Mouse (Mus musculus) midbrain, embryonic 13.5 days (tissue): ENCODE data around the gene Tmem274. TPM values are rescaled to one million over a fixed set of nuclear protein-coding genes. Genes with fewer than 3 reads are reported as not detected.

Source experiments
- ATAC-seq: fragments of 200-750 bp; cut with Nextera tagmentation; 2 replicates; pipeline ENCODE4 v1.8.0; 2017; ENCODE audit warnings: mild to moderate bottlenecking, moderate TSS enrichment, moderate library complexity
- H3K27ac ChIP-seq: fragments of 300-500 bp; sonication (generic); 2 replicates; pipeline ENCODE4 v1.5.1; 2015; ENCODE audit warnings: inconsistent platforms, mild to moderate bottlenecking, moderate library complexity
- H3K27me3 ChIP-seq: fragments of 300-500 bp; sonication (generic); 2 replicates; pipeline ENCODE4 v1.6.1; 2015; ENCODE audit warnings: mild to moderate bottlenecking, inconsistent platforms
- H3K36me3 ChIP-seq: fragments of 300-500 bp; sonication (generic); 2 replicates; pipeline ENCODE4 v1.6.1; 2015; ENCODE audit warnings: mild to moderate bottlenecking, inconsistent platforms
- H3K4me1 ChIP-seq: fragments of 300-500 bp; sonication (generic); replicated peaks from 2 replicates; pipeline ENCODE4 v1.6.1; 2015; ENCODE audit warnings: inconsistent platforms
- H3K4me2 ChIP-seq: fragments of 300-500 bp; sonication (generic); replicated peaks from 2 replicates; pipeline ENCODE4 v1.6.1; 2015; ENCODE audit warnings: moderate library complexity, mild to moderate bottlenecking, inconsistent platforms
- H3K4me3 ChIP-seq: fragments of 300-500 bp; sonication (generic); replicated peaks from 2 replicates; pipeline ENCODE4 v1.5.1; 2015; ENCODE audit warnings: mild to moderate bottlenecking, inconsistent platforms
- H3K9ac ChIP-seq: fragments of 300-500 bp; sonication (generic); replicated peaks from 2 replicates; pipeline ENCODE4 v1.6.1; 2015; ENCODE audit warnings: mild to moderate bottlenecking, inconsistent platforms
- H3K9me3 ChIP-seq: fragments of 300-500 bp; sonication (generic); 2 replicates; pipeline ENCODE4 v1.6.1; 2016; ENCODE audit warnings: mild to moderate bottlenecking, inconsistent platforms
- WGBS: fragments of 180-500 bp; shearing (Covaris S2); methylation state at CpG from one replicate; pipeline ENCODE4 v1.1.7; 2015; 5-methylcytosine and 5-hydroxymethylcytosine counted together
- polyA plus RNA-seq: library from polyadenylated mRNA; unstranded; fragments of >200 nt; fragmentation: Nextera tagmentation; extraction: Ambion mirVana; gene quantifications from 2 replicates; pipeline ENCODE4 v1.2.1, GENCODE M21; 2015

Gene Tmem274
- polyA plus RNA-seq, 1 experiment from 2014 or later, result 0.65 TPM

- Histone ChIP-seq H3K27ac (no peak overlapping the region), H3K36me3 (peaks cover 7% of the 10 kb centered on the region; the same call in 1 of the 2 replicates), H3K4me3 (no peak overlapping the region), H3K4me1 (peaks cover 12% of the 10 kb centered on the region; the same call in 1 of the 2 replicates), H3K9me3 (no peaks in the 10 kb centered on the region), H3K4me2 (no peak overlapping the region), H3K27me3 (no peaks in the 10 kb centered on the region), H3K9ac (no peak overlapping the region)
- no peak for ATAC-seq
- 87% methylated on average over 3 of the region's 3 CpGs for WGBS
Observed at GRCm38 (mm10) chr4:149506904-149507303, 29.7 kb downstream of the Tmem274 start.

DNA sequence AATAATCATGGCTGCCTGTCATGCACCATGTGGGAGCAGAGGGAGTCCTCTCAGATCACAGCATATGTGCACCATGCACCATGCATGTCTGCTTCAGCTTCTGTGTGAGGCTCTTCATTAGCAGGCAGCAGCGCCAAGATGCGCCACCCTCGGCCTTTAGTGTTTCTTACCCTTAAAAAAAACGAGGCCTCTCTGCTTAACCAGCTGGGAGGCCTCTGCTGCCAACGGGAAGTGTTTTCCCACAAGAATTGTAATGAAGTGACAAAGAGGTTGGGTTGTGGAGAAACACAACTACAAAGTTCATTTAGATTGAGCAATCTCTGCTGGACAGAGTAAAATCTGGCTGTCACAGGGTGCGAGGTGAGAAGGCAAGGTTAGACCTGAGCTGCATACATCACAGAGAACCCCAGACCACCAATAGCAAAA, 34.1 kb downstream of the Tmem274 start:
- H3K9ac ChIP-seq, result no peak overlapping the region
- H3K4me3 ChIP-seq, result no peak overlapping the region
- H3K4me1 ChIP-seq, result peaks cover 6% of the 10 kb centered on the region; the same call in 1 of the 2 replicates
- H3K36me3 ChIP-seq, result no peaks in the 10 kb centered on the region
- H3K27ac ChIP-seq, result peak overlapping the region; percentile 41; the same call in 1 of the 2 replicates
- no peak overlapping the region for H3K4me2 ChIP-seq
- 46% methylated on average over 6 of the region's 6 CpGs for WGBS
- ATAC-seq, result no peak
- H3K9me3 ChIP-seq, result no peaks in the 10 kb centered on the region
- H3K27me3 ChIP-seq, result no peaks in the 10 kb centered on the region

DNA sequence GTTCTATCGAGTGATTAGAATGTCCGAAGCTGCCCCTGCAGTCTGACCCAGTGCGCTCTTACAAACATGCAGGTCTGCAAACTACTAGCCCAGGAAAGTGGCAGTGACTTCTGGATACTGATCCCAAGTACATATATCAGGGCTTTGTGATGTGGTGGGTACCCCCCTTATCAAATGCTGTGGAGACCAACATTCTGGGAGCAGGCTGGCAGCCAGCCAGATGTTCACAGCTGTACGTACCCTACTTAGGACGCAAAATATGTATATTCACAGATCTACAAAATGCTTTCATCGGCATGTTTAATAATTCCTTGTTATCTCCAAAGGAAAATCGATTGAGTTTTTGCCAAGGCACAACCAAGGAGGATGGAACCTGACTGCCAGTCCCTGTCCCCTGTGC, 34.9 kb downstream of the Tmem274 start:
- 82% methylated on average over 7 of the region's 7 CpGs for WGBS
- H3K36me3 ChIP-seq, result no peaks in the 10 kb centered on the region
- H3K4me3 ChIP-seq, result no peak overlapping the region
- no peak overlapping the region for H3K9ac ChIP-seq
- H3K4me1 ChIP-seq, result peaks cover 6% of the 10 kb centered on the region; the same call in 1 of the 2 replicates
- no peak for ATAC-seq
- H3K27me3 ChIP-seq, result no peaks in the 10 kb centered on the region
- no peaks in the 10 kb centered on the region for H3K9me3 ChIP-seq
- no peak overlapping the region for H3K4me2 ChIP-seq
- 0 out of 2 replicates have a peak overlapping the region, but pooled peaks have one; percentile 41 for H3K27ac ChIP-seq

- WGBS, result 91% methylated on average over 5 of the region's 5 CpGs
- Histone ChIP-seq H3K27ac (no peak overlapping the region), H3K36me3 (no peaks in the 10 kb centered on the region), H3K4me3 (no peak overlapping the region), H3K4me1 (peaks cover 24% of the 10 kb centered on the region), H3K4me2 (no peak overlapping the region), H3K9me3 (no peaks in the 10 kb centered on the region), H3K9ac (no peak overlapping the region), H3K27me3 (no peaks in the 10 kb centered on the region)
- ATAC-seq, result no peak
Observed at GRCm38 (mm10) chr4:149515706-149516105, 38.5 kb downstream of the Tmem274 start.

- H3K9ac ChIP-seq, result peak within 1 kb of the TSS; percentile 92
- no peaks in the 10 kb centered on the region for H3K27me3 ChIP-seq
- peak; percentile 98 for ATAC-seq
- H3K36me3 ChIP-seq, result no peaks in the 10 kb centered on the region
- under 1% methylated on average over 27 of the region's 46 CpGs for WGBS
- H3K9me3 ChIP-seq, result no peaks in the 10 kb centered on the region
- H3K4me2 ChIP-seq, result peak within 1 kb of the TSS; percentile 93
- peak within 1 kb of the TSS; percentile 86 for H3K4me3 ChIP-seq
- peaks cover 23% of the 10 kb centered on the region for H3K4me1 ChIP-seq
- peak within 1 kb of the TSS; percentile 53; the same call in 1 of the 2 replicates for H3K27ac ChIP-seq
Observed at GRCm38 (mm10) chr4:149517868-149518340, 40.7 kb downstream of the Tmem274 start, which contains the start of gene Ctnnbip1. TSS of gene Ctnnbip1 (plus strand) at chr4:149518236.

DNA sequence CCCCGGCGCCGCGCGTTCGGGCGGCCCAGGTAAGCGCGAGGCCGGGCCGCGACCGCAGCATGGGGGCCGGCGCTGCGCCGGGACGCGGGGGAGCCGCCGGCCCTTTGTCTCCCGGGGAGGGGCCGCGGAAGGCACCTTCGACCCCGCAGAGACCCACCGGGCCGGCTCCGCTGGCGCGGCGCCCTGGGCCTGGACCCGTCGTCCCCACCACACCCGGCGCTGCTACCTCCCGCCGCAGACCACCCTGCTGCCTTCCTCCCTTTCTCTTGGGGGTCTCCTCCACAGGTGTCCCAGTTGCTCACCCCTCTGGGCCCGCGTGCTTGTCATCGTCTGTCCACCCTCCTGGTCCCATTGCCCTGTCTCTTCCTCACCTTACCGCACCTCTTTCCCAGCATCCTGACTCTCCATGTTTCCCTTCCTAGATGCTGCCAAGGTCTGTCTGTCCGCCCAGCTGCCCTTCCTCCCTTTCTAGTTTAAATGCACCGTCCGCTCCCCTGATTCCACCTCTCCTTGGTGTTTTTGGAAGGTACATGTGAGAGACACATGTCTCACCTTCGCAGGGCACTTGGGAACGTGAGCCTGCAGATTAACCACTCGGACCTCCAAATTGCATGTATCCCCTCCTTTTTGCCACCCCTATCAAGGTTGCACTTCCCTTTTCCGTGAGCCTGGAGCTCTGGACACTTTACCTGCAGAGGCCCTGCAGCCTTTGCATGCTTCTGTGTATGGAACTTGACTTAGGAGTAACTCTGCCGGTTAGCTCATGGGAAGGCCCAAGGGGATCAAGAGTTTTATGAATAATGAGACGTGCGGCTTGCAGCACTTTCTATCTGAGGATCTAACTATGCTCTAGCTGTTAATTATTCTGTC, 41.4 kb downstream of the Tmem274 start:
- ATAC-seq, result no peak
- Histone ChIP-seq H3K4me2 (peak overlapping the region; percentile 93), H3K27me3 (no peaks in the 10 kb centered on the region), H3K4me3 (peak overlapping the region; percentile 86), H3K27ac (peak overlapping the region; percentile 53; the same call in 1 of the 2 replicates), H3K9me3 (no peaks in the 10 kb centered on the region), H3K4me1 (peaks cover 26% of the 10 kb centered on the region), H3K9ac (peak overlapping the region; percentile 92), H3K36me3 (no peaks in the 10 kb centered on the region)
- WGBS, result 2% methylated on average over 47 of the region's 52 CpGs

GRCm38 (mm10) chr4:149521258-149521657, 44.1 kb downstream of the Tmem274 start:
- WGBS, result 74% methylated on average over 10 of the region's 10 CpGs
- Histone ChIP-seq H3K27ac (no peak overlapping the region), H3K9ac (no peak overlapping the region), H3K36me3 (no peaks in the 10 kb centered on the region), H3K4me1 (peaks cover 46% of the 10 kb centered on the region), H3K9me3 (no peaks in the 10 kb centered on the region), H3K4me3 (no peak overlapping the region), H3K27me3 (no peaks in the 10 kb centered on the region), H3K4me2 (no peak overlapping the region)
- ATAC-seq, result no peak

GRCm38 (mm10) chr4:149523961-149524360, 46.8 kb downstream of the Tmem274 start:
- no peak for ATAC-seq
- Histone ChIP-seq H3K27ac (no peak overlapping the region), H3K4me1 (peaks cover 52% of the 10 kb centered on the region), H3K9me3 (no peaks in the 10 kb centered on the region), H3K27me3 (no peaks in the 10 kb centered on the region), H3K4me3 (no peak overlapping the region), H3K4me2 (no peak overlapping the region), H3K9ac (no peak overlapping the region), H3K36me3 (no peaks in the 10 kb centered on the region)
- WGBS, result 69% methylated on average over 6 of the region's 6 CpGs

- Histone ChIP-seq H3K4me2 (no peak overlapping the region), H3K4me3 (no peak overlapping the region), H3K36me3 (no peaks in the 10 kb centered on the region), H3K27me3 (no peaks in the 10 kb centered on the region), H3K4me1 (peaks cover 46% of the 10 kb centered on the region), H3K9me3 (no peaks in the 10 kb centered on the region), H3K27ac (no peak overlapping the region), H3K9ac (no peak overlapping the region)
- no peak for ATAC-seq
- WGBS, result 93% methylated on average over 4 of the region's 4 CpGs
Observed at GRCm38 (mm10) chr4:149525170-149525569, 48.0 kb downstream of the Tmem274 start.

GRCm38 (mm10) chr4:149525811-149526210, 48.6 kb downstream of the Tmem274 start:
- 71% methylated on average over 6 of the region's 6 CpGs for WGBS

GRCm38 (mm10) chr4:149526330-149526729, 49.2 kb downstream of the Tmem274 start:
- Histone ChIP-seq H3K4me2 (no peak overlapping the region), H3K4me1 (peaks cover 36% of the 10 kb centered on the region), H3K36me3 (no peaks in the 10 kb centered on the region), H3K4me3 (no peak overlapping the region), H3K27me3 (no peaks in the 10 kb centered on the region), H3K9me3 (no peaks in the 10 kb centered on the region), H3K9ac (no peak overlapping the region), H3K27ac (no peak overlapping the region; the same call in 1 of the 2 replicates)
- no peak for ATAC-seq
- 29% methylated on average over 7 of the region's 7 CpGs for WGBS

More at GRCm38 (mm10) chr4:149525811-149526210, 48.6 kb downstream of the Tmem274 start:
- Histone ChIP-seq H3K9ac (no peak overlapping the region), H3K36me3 (no peaks in the 10 kb centered on the region), H3K4me3 (no peak overlapping the region), H3K4me2 (no peak overlapping the region), H3K4me1 (peaks cover 41% of the 10 kb centered on the region), H3K9me3 (no peaks in the 10 kb centered on the region), H3K27ac (no peak overlapping the region), H3K27me3 (no peaks in the 10 kb centered on the region)
- ATAC-seq, result no peak

DNA sequence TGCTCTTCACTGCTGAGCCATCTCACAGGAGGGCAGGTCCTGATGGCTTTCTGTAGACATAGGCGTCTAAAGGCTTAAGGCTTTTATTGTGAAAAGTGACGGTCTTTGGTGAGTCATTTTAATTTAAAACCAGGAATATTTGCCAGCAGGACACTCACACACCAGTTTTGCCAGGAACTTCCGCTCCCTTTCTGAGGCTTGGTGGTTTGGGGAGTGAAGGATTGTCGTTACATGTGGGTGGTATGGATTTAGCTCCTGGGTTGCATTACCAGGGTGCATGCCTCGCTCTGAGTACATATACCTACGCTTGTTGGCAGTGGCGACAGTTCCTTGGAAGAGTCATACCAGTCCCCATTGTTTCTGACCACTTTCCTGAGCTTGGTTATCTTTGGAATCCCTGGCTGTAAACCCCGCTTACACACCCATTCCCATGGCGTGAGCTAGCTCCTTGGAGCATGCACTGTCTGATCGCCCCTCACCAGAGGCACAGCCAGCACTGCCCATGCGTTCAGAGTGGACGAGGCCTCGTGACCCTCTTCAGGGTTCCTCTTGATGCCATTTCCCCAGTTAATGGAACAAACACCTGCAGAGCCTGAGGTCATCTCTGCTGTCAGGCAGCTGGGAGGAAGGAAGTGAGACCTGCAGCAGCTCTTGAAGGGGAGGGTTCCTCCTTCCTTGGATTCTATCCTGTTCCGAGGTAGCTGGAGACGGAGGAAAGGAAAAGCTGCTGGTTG, 50.6 kb downstream of the Tmem274 start:
- H3K4me3 ChIP-seq, result no peak overlapping the region
- ATAC-seq, result no peak
- no peak overlapping the region for H3K27ac ChIP-seq
- no peaks in the 10 kb centered on the region for H3K27me3 ChIP-seq
- WGBS, result 87% methylated on average over 15 of the region's 15 CpGs
- no peak overlapping the region for H3K4me2 ChIP-seq
- no peak overlapping the region for H3K9ac ChIP-seq
- H3K36me3 ChIP-seq, result peaks cover 4% of the 10 kb centered on the region; the same call in 1 of the 2 replicates
- H3K9me3 ChIP-seq, result no peaks in the 10 kb centered on the region
- H3K4me1 ChIP-seq, result peaks cover 35% of the 10 kb centered on the region
